Mouse (Mus musculus) E14TG2a.4 (cell line): ENCODE measurements around the gene Cst11.
"Not testable (repeated sequence)": the region's sequence is repeated elsewhere in the genome, so short reads cannot be mapped to it uniquely, and the experiment has no call there.

Experiments used
- H3K27me3 ChIP-seq: 2 replicates; pipeline ENCODE4 v1.6.1; 2014; ENCODE audit warnings: low read length, control low read depth; ENCODE audit not compliant: insufficient read depth
- H3K36me3 ChIP-seq: 2 replicates; pipeline ENCODE4 v1.6.1; 2014; ENCODE audit warnings: low read length, control low read depth; ENCODE audit not compliant: insufficient read depth
- H3K4me1 ChIP-seq: replicated peaks from 2 replicates; pipeline ENCODE4 v1.6.1; 2014; ENCODE audit warnings: low read depth, low read length, control low read depth
- H3K4me3 ChIP-seq: replicated peaks from 2 replicates; pipeline ENCODE4 v1.5.1; 2014; ENCODE audit warnings: mild to moderate bottlenecking, low read length
- H3K9me3 ChIP-seq: 2 replicates; pipeline ENCODE4 v1.6.1; 2014; ENCODE audit warnings: low read length, control low read depth
- CTCF ChIP-seq: conservative IDR thresholded peaks from 2 replicates; pipeline ENCODE4 v1.5.1; 2014; ENCODE audit warnings: low read length
- NANOG ChIP-seq: IDR thresholded peaks from 2 replicates; pipeline ENCODE4 v1.6.1; 2014; ENCODE audit warnings: borderline replicate concordance, low read length, mixed read lengths
- POU5F1 ChIP-seq: IDR thresholded peaks from 2 replicates; pipeline ENCODE4 v1.6.1; 2014; ENCODE audit warnings: low read length, borderline replicate concordance

The Cst11 gene

DNA sequence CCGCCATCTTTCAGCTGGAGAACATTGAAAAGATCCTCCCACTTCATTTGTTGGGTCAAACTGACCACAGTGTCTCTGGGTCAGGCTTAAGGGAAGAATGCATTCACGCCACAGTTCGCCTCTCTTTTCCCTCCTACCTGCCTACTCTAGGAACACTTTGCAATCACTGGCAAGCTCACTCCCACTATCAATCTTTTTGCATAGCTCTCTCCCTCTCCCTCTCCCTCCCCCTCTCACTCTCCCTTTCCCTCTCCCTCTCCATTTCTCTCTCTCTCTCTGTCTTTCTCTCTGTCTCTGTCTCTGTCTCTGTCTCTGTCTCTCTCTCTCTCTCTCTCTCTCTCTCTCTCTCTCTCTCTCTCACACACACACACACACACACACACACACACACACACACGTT lies at the start of gene Cst11:
TSS of gene Cst11 (minus strand) at position 101 of the 400 bp plus-strand sequence.
- not testable (repeated sequence) for H3K4me3 ChIP-seq, H3K9me3 ChIP-seq, H3K27me3 ChIP-seq, H3K36me3 ChIP-seq, H3K4me1 ChIP-seq

DNA sequence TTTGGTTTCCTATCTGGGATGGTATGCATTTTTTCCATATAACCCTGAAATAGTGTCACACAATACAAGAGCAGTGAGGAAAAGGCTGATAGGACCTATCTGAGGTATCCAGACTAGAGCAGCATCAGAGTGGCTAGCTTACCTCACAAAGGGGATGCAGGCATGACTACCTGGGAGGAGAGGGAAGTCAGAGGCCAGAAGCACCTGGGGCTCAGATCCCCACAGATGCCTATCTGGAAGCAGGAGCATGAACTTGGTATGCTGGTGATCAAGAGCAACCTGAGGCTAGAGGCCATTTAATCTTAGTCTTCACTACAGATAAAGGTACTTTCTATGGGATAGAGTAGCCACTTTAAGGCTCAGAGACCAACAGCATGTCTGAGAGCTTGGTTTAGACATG lies 48.6 kb upstream of the Cst11 start, which contains the start of gene Cst13:
TSS of gene Cst13 (plus strand) at position 173 of the 400 bp plus-strand sequence.
- H3K27me3 ChIP-seq, result no peaks in the 10 kb centered on the region
- no peaks in the 10 kb centered on the region for H3K36me3 ChIP-seq
- H3K4me1 ChIP-seq, result no peaks in the 10 kb centered on the region
- H3K4me3 ChIP-seq, result no peak within 1 kb of the TSS
- TF ChIP-seq NANOG, result no peak
- no peak for TF ChIP-seq CTCF
- TF ChIP-seq POU5F1, result no peak
- H3K9me3 ChIP-seq, result peaks cover 2% of the 10 kb centered on the region; the same call in 1 of the 2 replicates

GRCm38 (mm10) chr2:148806696-148807095 lies 35.4 kb upstream of the Cst11 start:
- Histone ChIP-seq H3K4me3 (no peak overlapping the region), H3K36me3 (no peaks in the 10 kb centered on the region), H3K27me3 (no peaks in the 10 kb centered on the region), H3K4me1 (no peaks in the 10 kb centered on the region), H3K9me3 (no peaks in the 10 kb centered on the region)
- no peak for TF ChIP-seq CTCF
- TF ChIP-seq NANOG, result no peak
- TF ChIP-seq POU5F1, result no peak

DNA sequence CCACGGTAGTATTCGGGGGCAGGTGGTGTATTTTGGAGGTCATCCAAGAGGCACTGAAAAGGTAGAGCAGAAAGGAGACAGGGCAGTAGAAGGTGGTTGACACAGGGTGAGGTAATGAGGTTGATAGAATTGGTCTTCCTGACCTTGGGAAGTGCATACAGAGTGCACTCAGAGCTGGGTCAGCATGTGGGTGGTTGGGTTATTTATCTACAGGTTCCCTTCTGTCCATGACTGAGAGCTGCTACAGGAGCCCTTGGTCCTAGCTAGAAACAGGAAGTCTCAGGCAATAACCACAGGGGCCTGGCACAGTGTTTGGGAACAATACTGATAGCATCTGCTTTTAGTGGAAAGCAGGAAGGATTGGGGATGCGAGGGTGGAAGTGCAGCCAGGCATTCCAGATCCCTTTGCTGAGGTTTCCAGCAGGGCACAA lies 30.2 kb upstream of the Cst11 start:
- TF ChIP-seq NANOG (no peak), POU5F1 (no peak), CTCF (no peak)
- H3K9me3 ChIP-seq, result no peaks in the 10 kb centered on the region
- H3K27me3 ChIP-seq, result no peaks in the 10 kb centered on the region
- no peaks in the 10 kb centered on the region for H3K36me3 ChIP-seq
- no peaks in the 10 kb centered on the region for H3K4me1 ChIP-seq
- no peak overlapping the region for H3K4me3 ChIP-seq

- TF ChIP-seq NANOG (no peak), CTCF (no peak), POU5F1 (no peak)
- H3K27me3 ChIP-seq, result no peaks in the 10 kb centered on the region
- H3K36me3 ChIP-seq, result no peaks in the 10 kb centered on the region
- H3K9me3 ChIP-seq, result no peaks in the 10 kb centered on the region
- H3K4me1 ChIP-seq, result no peaks in the 10 kb centered on the region
- no peak within 1 kb of the TSS for H3K4me3 ChIP-seq
Measured at GRCm38 (mm10) chr2:148798485-148798884, 27.2 kb upstream of the Cst11 start, which contains the start of gene Cst8. TSS of gene Cst8 (plus strand) at chr2:148798785.

DNA sequence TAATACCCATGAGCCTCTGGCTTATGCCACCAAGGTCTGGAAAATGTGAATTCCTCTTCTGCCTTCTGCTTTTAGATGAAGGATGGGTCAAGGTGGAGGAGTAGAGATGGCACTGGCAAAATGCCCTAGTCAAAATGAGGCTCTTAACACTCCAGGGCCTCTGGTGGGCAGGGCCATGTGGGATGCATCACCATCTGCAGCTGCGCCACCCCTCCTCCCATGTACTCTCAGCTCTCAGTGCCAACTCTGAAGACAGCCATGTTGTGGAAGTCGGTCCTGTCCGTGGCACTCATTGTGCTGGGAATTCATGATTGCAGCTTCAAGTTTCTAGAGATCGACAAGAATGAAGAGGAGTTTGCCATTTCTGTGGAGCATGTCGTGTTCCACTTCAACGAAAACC lies 17.8 kb upstream of the Cst11 start, which contains the start of gene Cst12:
TSS of gene Cst12 (plus strand) at position 220 of the 400 bp plus-strand sequence.
- no peaks in the 10 kb centered on the region for H3K4me1 ChIP-seq
- H3K27me3 ChIP-seq, result no peaks in the 10 kb centered on the region
- TF ChIP-seq NANOG, result no peak
- no peak for TF ChIP-seq POU5F1
- no peak for TF ChIP-seq CTCF
- no peak within 1 kb of the TSS for H3K4me3 ChIP-seq
- H3K36me3 ChIP-seq, result no peaks in the 10 kb centered on the region
- no peaks in the 10 kb centered on the region for H3K9me3 ChIP-seq

GRCm38 (mm10) chr2:148781709-148782108 lies 10.4 kb upstream of the Cst11 start, which contains the start of gene 8030411F24Rik:
TSS of gene 8030411F24Rik (plus strand) at chr2:148782009.
- no peaks in the 10 kb centered on the region for H3K36me3 ChIP-seq
- no peak within 1 kb of the TSS for H3K4me3 ChIP-seq
- H3K27me3 ChIP-seq, result no peaks in the 10 kb centered on the region
- TF ChIP-seq POU5F1, result no peak
- no peak for TF ChIP-seq CTCF
- no peak for TF ChIP-seq NANOG
- H3K4me1 ChIP-seq, result peaks cover 7% of the 10 kb centered on the region; the same call in 1 of the 2 replicates
- H3K9me3 ChIP-seq, result no peaks in the 10 kb centered on the region

DNA sequence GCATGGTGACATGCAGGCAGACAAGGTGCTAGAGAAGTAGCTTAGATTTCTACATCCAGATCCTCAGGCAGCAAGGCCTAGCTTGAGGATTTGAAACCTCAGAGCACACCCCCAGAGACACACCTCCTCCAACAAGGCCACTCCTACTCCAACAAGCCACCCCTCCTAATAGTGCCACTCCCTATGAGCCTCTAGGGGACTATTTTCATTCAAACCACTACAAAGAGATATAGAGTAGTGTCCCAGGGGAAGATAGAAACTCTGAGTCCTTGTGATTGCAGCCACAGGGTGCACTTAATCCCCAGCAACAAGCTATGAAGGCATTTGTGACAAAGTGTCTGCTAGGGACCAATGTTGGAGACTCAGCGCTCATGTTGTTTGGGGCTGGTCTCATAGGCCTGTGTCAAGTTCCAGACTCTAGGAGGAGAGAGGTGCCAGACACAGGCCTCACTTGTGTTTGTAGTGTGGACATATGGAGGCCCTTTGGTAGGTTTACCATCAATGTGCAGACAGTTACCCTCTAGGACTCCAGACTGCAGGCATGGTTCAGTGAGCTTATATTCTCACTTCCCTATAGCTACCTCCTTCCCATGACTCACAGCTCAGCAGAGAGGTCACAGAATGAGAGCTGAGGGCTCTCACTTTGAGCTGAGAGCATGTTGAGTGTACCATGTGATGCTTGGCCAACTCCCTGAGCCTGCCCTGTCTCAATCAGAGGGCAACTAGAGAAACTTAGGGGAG lies 7.5 kb downstream of the Cst11 start:
- Histone ChIP-seq H3K4me3 (no peak overlapping the region), H3K9me3 (no peaks in the 10 kb centered on the region), H3K4me1 (peaks cover 7% of the 10 kb centered on the region), H3K27me3 (no peaks in the 10 kb centered on the region), H3K36me3 (no peaks in the 10 kb centered on the region)
- TF ChIP-seq NANOG, result no peak
- TF ChIP-seq POU5F1, result no peak
- no peak for TF ChIP-seq CTCF
